Mouse (Mus musculus) forebrain, postnatal 0 days (tissue): ENCODE data around the gene Rhox7a. TPM values are rescaled to one million over a fixed set of nuclear protein-coding genes. Genes with fewer than 3 reads are reported as not detected.

Experiments
- ATAC-seq: fragments of 200-750 bp; cut with Nextera tagmentation; 2 replicates; pipeline ENCODE4 v1.8.0; 2017; ENCODE audit warnings: mild to moderate bottlenecking, moderate library complexity
- DNase-seq: peaks from one replicate; pipeline ENCODE4 v3.0.0-alpha.2; 2015
- H3K27ac ChIP-seq: fragments of 300-500 bp; sonication (generic); 2 replicates; pipeline ENCODE4 v1.5.1; 2014; ENCODE audit warnings: low read depth, mild to moderate bottlenecking, antibody characterized with exemption, low read length, moderate library complexity, mixed read lengths
- H3K27me3 ChIP-seq: fragments of 300-500 bp; sonication (generic); 2 replicates; pipeline ENCODE4 v1.6.1; 2014; ENCODE audit warnings: mild to moderate bottlenecking, low read length, mixed read lengths; ENCODE audit not compliant: insufficient read depth
- H3K36me3 ChIP-seq: fragments of 300-500 bp; sonication (generic); 2 replicates; pipeline ENCODE4 v1.6.1; 2014; ENCODE audit warnings: mild to moderate bottlenecking, moderate library complexity; ENCODE audit not compliant: insufficient read depth
- H3K4me1 ChIP-seq: fragments of 300-500 bp; sonication (generic); 2 replicates; pipeline ENCODE4 v1.6.1; 2014; ENCODE audit warnings: antibody characterized with exemption; ENCODE audit not compliant: insufficient read depth
- H3K4me2 ChIP-seq: fragments of 300-500 bp; sonication (generic); 2 replicates; pipeline ENCODE4 v1.6.1; 2014; ENCODE audit warnings: low read depth, mild to moderate bottlenecking, moderate library complexity
- H3K4me3 ChIP-seq: fragments of 300-500 bp; sonication (generic); 2 replicates; pipeline ENCODE4 v1.5.1; 2014; ENCODE audit warnings: low read depth, low read length, mixed read lengths
- H3K9ac ChIP-seq: fragments of 300-500 bp; sonication (generic); 2 replicates; pipeline ENCODE4 v1.6.1; 2014; ENCODE audit warnings: mild to moderate bottlenecking
- H3K9me3 ChIP-seq: fragments of 300-500 bp; sonication (generic); 2 replicates; pipeline ENCODE4 v1.6.1; 2016; ENCODE audit warnings: low read length
- CTCF ChIP-seq: sonication (generic); IDR thresholded peaks from 2 replicates; pipeline ENCODE4 v1.5.1; 2016; ENCODE audit warnings: antibody characterized with exemption, control low read depth, low read depth
- WGBS: fragments of 180-500 bp; shearing (Covaris S2); extraction: QIAGEN DNeasy Blood & Tissue Kit; methylation state at CpG from one replicate; pipeline ENCODE4 v1.1.7; 2014; 5-methylcytosine and 5-hydroxymethylcytosine counted together
- polyA plus RNA-seq: library from polyadenylated mRNA; unstranded; fragments of >200 nt; fragmentation: Nextera tagmentation; extraction: Ambion mirVana; gene quantifications from 2 replicates; pipeline ENCODE4 v1.2.1, GENCODE M21; 2015
- total RNA-seq: library from RNA; depleted of rRNA; stranded (reverse); fragments of >200 nt; gene quantifications from 2 replicates; pipeline ENCODE4 v1.2.3, GENCODE M21; 2014; rRNA removed

The Rhox7a gene
- total and polyA plus RNA-seq, 2 experiments from 2014 or later: not detected

DNA sequence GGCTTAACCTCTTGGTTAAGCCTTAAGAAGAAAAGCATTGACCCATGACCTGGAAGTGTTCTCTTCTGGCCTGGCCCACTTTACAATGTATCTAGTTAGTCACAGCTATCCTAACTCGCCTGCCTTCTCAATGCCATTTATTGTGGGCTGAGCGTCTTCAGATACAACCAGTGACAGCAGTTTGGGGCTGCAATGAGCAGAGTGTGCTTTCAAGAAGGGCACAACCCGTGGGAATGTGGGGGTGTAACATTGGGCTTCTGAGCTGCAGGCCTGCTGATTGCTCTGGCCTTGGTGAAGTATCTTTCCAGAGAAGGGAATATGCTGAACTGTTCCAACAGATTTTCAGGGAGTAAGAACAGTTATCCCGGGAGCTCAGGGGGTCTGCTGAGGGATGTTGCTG is 47.4 kb downstream of the Rhox7a start, which contains the start of gene Rhox8:
Gene Rhox8, minus strand, starts transcription at position 101 of the 400 bp plus-strand sequence.
- Histone ChIP-seq H3K9me3 (no peaks in the 10 kb centered on the region), H3K27ac (no peak within 1 kb of the TSS), H3K4me1 (no peaks in the 10 kb centered on the region), H3K9ac (no peak within 1 kb of the TSS), H3K27me3 (no peaks in the 10 kb centered on the region), H3K36me3 (no peaks in the 10 kb centered on the region), H3K4me2 (no peak within 1 kb of the TSS), H3K4me3 (no peak within 1 kb of the TSS)
- DNase-seq (no peak), ATAC-seq (no peak)
- TF ChIP-seq CTCF: no peak
- 83% methylated on average over 4 of the region's 4 CpGs for WGBS

Other genes with a start within 250 kb of the Rhox7a start
- gene Rhox4f, start 224.0 kb upstream of the Rhox7a start, total RNA-seq: not detected in 2 replicates
- gene Rhox4f, start 224.0 kb upstream of the Rhox7a start, polyA plus RNA-seq: not detected in 2 replicates
- not detected in 2 replicates for gene Rhox3g, start 203.1 kb upstream of the Rhox7a start, total RNA-seq
- not detected in 2 replicates for gene Rhox3g, start 203.1 kb upstream of the Rhox7a start, polyA plus RNA-seq
- not detected in 2 replicates for gene Rhox2g, start 188.2 kb upstream of the Rhox7a start, total RNA-seq
- gene Rhox2g, start 188.2 kb upstream of the Rhox7a start, polyA plus RNA-seq: not detected in 2 replicates
- gene Rhox4g, start 180.4 kb upstream of the Rhox7a start, total RNA-seq: not detected in 2 replicates
- gene Rhox4g, start 180.4 kb upstream of the Rhox7a start, polyA plus RNA-seq: not detected in 2 replicates
- not detected in 2 replicates for gene Rhox3h, start 162.9 kb upstream of the Rhox7a start, total RNA-seq
- not detected in 2 replicates for gene Rhox3h, start 162.9 kb upstream of the Rhox7a start, polyA plus RNA-seq
- not detected in 2 replicates for gene Rhox2h, start 158.4 kb upstream of the Rhox7a start, total RNA-seq
- not detected in 2 replicates for gene Rhox2h, start 158.4 kb upstream of the Rhox7a start, polyA plus RNA-seq
- not detected in 2 replicates for gene Rhox5, start 26.8 kb upstream of the Rhox7a start, total RNA-seq
- gene Rhox5, start 26.8 kb upstream of the Rhox7a start, polyA plus RNA-seq: 0.65 and 0.70 TPM in 2 replicates
- gene Rhox6, start 4.8 kb upstream of the Rhox7a start, total RNA-seq: not detected in 2 replicates
- gene Rhox6, start 4.8 kb upstream of the Rhox7a start, polyA plus RNA-seq: not detected in 2 replicates
- gene Rhox8, start 47.3 kb downstream of the Rhox7a start, total RNA-seq: not detected in 2 replicates
- not detected in 2 replicates for gene Rhox8, start 47.3 kb downstream of the Rhox7a start, polyA plus RNA-seq
- not detected in 2 replicates for gene Rhox7b, start 65.5 kb downstream of the Rhox7a start, total RNA-seq
- not detected in 2 replicates for gene Rhox7b, start 65.5 kb downstream of the Rhox7a start, polyA plus RNA-seq
- gene Rhox9, start 70.1 kb downstream of the Rhox7a start, total RNA-seq: not detected in 2 replicates
- not detected in 2 replicates for gene Rhox9, start 70.1 kb downstream of the Rhox7a start, polyA plus RNA-seq
- gene Btg1-ps1, start 187.1 kb downstream of the Rhox7a start, total RNA-seq: not detected in 2 replicates
- not detected in 2 replicates for gene Btg1-ps1, start 187.1 kb downstream of the Rhox7a start, polyA plus RNA-seq
- not detected in 2 replicates for gene Btg1-ps2, start 211.4 kb downstream of the Rhox7a start, total RNA-seq
- gene Btg1-ps2, start 211.4 kb downstream of the Rhox7a start, polyA plus RNA-seq: not detected in 2 replicates
- not detected in 2 replicates for gene Rhox10, start 234.8 kb downstream of the Rhox7a start, total RNA-seq
- not detected in 2 replicates for gene Rhox10, start 234.8 kb downstream of the Rhox7a start, polyA plus RNA-seq